Mouse (Mus musculus): ENCODE data around the gene Aen. TPM values are rescaled to one million over a fixed set of nuclear protein-coding genes. Genes with fewer than 3 reads are reported as not detected.

Gene Aen
- total RNA-seq, 2 experiments from 2014 or later = 20.5 to 20.6 TPM

- peak; percentile 79 to 82 for DNase-seq (ENCODE audit: low spot score in 2 of 2)
These were observed 5.0 kb upstream of the Aen start for GRCm38 (mm10) chr7:78890641-78891040.

DNA sequence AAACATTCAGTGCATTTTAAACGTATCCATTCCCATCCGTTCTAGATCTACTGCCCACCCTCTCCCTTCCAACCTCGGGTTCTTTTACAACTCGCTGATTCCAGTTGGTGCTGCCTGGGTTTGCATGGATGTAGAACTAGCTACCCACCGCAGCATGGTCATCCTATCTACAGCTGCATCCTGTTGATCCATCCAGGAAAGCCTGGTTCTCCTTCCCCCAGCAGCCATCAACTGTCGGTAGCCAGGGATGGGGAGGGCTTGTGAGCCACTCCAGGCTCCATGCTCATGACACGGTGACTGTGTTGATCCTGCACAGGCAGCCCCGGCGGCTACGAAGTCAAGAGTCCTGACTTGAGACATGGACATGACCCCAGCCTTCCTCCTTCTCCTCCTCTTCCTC, 1.7 kb upstream of the Aen start:
- DNase-seq (ENCODE audit: low spot score in 2 of 2) = no peak

- DNase-seq (ENCODE audit: low spot score in 2 of 2) = no peak
These were observed 517 bp upstream of the Aen start for GRCm38 (mm10) chr7:78895021-78895652.

GRCm38 (mm10) chr7:78897567-78897966, 1.9 kb downstream of the Aen start:
- DNase-seq (ENCODE audit: low spot score in 2 of 2) = no peak

- DNase-seq (ENCODE audit: low spot score in 2 of 2) = no peak
These were observed 7.7 kb downstream of the Aen start for GRCm38 (mm10) chr7:78903174-78903870.

- no peak for DNase-seq (ENCODE audit: low spot score in 2 of 2)
These were observed 8.5 kb downstream of the Aen start for GRCm38 (mm10) chr7:78904175-78904574.

DNA sequence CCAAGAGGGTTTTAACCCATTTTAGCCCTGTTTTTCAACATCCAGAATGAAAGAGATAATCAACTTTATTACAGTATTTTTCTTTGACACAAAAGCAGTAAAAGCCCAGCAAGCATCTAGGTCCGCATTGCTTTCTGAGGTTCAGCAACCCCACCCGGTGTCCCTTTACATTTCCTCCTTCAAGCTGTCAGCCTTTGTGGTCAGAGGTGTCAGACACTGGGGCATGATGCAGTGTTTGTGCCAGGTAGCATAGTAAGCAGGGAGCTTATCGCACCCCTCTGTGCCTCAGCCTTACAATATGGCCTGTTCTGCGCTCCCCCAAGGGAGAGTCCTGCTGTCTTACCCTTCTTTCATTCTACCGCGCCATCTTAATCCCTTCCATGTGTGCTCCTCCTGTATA, 13.4 kb downstream of the Aen start:
- DNase-seq (ENCODE audit: low spot score in 2 of 2) = no peak

DNA sequence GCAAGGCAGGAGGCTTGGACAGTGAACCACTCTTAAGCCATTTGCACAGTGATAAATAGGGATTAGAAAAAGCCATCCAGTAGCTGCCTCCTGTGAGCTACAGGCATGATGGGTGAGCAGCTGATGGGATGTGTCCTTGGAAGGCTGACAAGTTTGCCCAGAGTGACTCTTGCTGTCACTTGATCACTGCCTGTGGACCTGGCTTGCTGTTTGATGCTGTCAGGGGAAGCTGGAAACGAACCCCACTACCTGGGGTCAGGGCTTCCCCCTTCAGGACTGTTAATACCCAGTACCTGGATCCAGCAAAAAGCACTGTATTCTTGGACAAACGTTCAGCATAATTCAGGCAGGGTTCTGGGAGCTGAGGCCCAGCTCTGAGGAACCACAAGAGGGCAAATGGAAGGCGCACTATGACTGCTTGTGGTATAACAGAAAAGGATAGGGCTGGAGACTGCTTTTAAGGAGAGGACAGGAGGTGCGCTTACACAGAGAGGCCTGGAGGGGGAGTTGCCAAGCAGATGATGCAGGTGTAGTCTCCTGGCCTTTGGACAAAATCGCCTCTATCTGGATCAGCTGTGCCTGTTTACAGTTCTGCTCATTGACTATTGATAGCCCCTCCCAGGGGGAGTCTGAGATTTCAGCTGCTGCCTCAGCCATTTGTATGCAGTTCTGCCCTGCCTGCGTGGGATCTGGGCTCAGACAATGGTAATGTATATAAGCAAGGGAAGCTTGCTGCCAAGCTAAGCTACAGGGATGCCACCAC, 14.9 kb downstream of the Aen start:
- no peak for DNase-seq (ENCODE audit: low spot score in 2 of 2)

DNA sequence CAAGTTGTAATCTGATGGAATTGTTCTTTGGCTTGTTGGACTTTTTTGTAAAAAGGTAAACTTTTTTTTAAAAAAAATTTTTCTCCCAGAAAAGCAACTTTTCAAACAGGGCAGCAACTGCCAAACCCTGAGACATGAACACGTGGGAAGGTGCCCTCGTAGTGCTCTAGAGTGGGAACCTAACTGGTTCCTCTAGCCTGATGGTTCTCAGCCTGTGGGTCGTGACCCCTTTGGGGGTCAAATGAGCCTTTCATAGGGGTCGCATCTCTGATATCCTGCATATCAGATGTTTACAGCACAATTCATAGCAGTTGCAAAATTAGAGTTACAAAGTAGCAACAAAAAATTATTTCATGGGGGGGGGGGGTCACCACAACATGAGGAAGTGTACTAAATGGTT, 15.6 kb downstream of the Aen start:
- DNase-seq (ENCODE audit: low spot score in 2 of 2) = no peak

GRCm38 (mm10) chr7:78912253-78912973, 16.8 kb downstream of the Aen start:
- no peak for DNase-seq (ENCODE audit: low spot score in 2 of 2)

DNA sequence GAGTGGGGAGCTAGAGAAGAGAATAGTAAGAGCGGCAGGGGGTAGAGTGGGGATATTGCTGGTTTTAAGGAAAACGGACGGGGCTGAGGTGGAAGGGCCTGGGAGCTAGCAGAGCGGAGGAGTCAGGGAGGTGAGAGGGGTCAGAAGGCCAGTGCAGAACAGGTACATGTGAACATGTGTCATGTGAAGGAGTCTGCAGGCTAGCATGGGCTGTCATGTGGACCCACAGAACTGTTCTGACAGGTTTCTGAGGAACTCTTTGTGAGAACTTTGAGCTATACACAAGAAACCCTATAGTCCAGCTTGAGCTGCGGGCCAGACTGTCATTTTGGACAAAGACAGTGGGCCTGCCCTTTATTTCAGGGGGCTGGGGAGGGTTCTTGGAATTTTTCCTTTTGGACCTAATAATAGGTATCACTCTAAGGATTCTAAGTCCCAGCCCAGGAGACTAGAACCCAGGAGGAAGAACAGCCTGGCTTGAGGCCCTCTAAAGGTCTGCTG, 17.4 kb downstream of the Aen start, which contains the start of gene Isg20:
Gene Isg20 (plus strand): TSS at position 451 of the 501 bp plus-strand sequence.
- no peak for DNase-seq (ENCODE audit: low spot score in 2 of 2)

- DNase-seq (ENCODE audit: low spot score in 2 of 2) = no peak
These were observed 18.2 kb downstream of the Aen start for GRCm38 (mm10) chr7:78913649-78914544.

- DNase-seq (ENCODE audit: low spot score in 2 of 2) = no peak
These were observed 18.8 kb downstream of the Aen start for GRCm38 (mm10) chr7:78914545-78914845.

GRCm38 (mm10) chr7:78914896-78915510, 19.3 kb downstream of the Aen start:
- DNase-seq (ENCODE audit: low spot score in 2 of 2) = no peak

GRCm38 (mm10) chr7:78918686-78919085, 23.0 kb downstream of the Aen start:
- DNase-seq (ENCODE audit: low spot score in 2 of 2) = no peak

GRCm38 (mm10) chr7:78922506-78922905, 26.9 kb downstream of the Aen start:
- DNase-seq (ENCODE audit: low spot score in 2 of 2) = no peak

GRCm38 (mm10) chr7:78924300-78924699, 28.6 kb downstream of the Aen start:
- DNase-seq (ENCODE audit: low spot score in 2 of 2) = peak; percentile 45 to 74

DNA sequence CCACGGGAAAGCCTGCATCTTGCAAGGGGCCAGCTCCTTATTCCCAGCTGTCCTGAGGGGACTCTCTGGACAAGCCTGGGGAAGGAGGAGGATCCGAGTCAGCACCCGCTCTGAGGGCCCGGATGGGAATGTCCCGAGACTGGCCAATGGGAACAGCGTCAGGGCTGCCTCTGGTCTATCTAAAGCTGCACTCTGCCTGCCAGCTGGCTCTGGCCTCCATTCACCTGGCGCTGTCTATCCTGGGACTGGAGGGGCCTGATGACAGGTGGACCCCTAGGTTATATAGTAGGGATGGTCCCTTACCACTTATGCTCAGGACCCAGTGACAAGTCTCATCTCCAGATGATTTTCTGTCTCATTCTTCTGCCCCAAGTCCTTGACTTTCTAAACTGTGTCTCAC, 29.1 kb downstream of the Aen start:
- DNase-seq (ENCODE audit: low spot score in 2 of 2) = no peak

- no peak for DNase-seq (ENCODE audit: low spot score in 2 of 2)
These were observed 30.0 kb downstream of the Aen start for GRCm38 (mm10) chr7:78925680-78926079.

DNA sequence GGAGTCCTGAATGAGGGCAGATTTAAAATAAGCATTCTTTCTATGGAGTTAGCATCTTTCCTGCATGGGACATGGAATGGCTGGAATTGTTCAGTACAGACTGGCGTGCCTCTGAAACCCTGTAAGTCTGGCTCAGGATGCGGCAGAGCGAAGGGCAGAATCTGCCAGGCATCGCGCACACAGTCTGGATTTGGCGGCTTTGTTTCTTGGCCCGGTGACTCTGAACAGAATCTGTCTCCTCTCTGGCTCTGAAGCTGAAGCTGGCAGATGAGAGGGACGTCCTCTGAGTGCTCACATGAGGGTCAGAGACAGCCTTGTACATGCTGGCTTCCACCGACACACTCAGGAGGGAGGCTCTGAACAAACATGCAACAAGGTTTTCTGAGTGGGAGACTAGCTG, 30.5 kb downstream of the Aen start:
- no peak for DNase-seq (ENCODE audit: low spot score in 2 of 2)
